Mouse (Mus musculus) brain, embryonic 18.5 days (tissue): ENCODE measurements at regions not wholly inside any gene's neighbourhood (a gene's known extent, or its start where the extent isn't known, plus 50 kb on each side); places are given as distances from the start of the nearest gene placed in this dataset.

Source experiments
- DNase-seq: peaks from one replicate; pipeline ENCODE4 v3.0.0-alpha.2; 2012; ENCODE audit warnings: low read depth, low spot score

- DNase-seq = no peak
Measured at GRCm38 (mm10) chr4:89451741-89452140, 140.9 kb upstream of the Cdkn2b start.

GRCm38 (mm10) chr4:89446765-89447487 lies 136.1 kb upstream of the Cdkn2b start:
- no peak for DNase-seq

- no peak for DNase-seq
Measured at GRCm38 (mm10) chr4:89446156-89446716, 135.4 kb upstream of the Cdkn2b start.

DNA sequence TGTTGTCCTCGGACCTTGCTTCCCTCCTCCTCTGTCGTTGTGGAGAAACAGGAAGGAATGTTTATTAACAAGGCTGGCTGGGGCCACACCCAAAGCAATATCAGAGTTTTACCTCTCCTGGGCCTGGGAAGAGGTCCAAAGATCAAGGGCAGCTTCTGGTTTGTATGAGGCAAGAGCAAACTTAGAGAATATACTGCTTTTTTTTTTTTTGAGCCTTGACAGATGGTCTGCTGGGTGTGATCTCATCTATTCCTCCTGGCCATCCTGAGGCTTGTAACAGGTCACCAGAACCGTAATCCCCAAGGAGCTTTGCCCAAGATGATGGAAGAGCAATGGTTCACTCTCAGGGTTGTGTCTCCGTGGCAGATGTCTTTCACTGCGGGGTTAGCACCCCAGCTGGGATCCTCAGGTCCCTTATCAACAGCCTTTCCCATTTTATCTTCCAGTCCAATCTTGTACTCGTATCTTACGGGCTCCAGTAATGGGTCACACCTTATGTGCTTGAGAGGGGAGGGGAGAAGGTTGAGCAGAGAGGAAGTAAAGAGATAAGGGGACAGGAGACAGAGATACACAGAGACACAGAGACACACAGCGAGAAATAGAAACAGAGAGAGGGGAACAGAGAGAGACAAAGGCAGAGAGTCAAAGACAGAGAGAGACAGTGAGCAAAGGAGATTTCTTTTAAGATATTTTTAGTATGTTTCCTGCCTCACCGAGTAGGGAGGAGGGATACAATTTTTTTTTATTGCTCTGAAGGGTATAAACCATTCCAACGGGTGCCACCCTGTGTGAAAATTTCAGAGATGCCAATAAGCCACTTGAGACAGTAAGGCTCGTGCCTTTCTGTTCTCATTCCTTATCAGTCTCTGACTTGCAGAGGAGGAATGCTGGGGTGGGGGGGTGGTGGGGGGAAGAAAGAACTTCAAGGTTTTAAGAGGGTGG lies 134.6 kb upstream of the Cdkn2b start:
- no peak for DNase-seq

DNA sequence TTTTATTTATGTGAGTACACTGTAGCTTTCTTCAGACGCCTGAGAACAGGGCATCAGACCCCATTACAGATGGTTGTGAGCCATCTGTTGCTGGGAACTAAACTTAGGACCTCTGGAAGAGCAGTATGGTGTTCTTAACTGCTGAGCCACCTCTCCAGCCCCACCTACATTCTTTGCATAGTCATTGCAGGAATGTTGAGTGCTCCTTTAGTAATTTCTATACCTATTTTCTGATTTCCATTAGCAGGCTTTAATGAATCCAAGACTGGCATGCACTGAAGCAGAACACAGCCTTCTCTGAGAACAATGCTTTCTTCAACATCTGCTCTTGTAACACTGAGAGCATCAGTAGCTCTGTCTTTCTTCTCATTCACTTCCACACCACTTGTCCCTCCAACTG lies 131.7 kb upstream of the Cdkn2b start:
- DNase-seq = no peak

DNA sequence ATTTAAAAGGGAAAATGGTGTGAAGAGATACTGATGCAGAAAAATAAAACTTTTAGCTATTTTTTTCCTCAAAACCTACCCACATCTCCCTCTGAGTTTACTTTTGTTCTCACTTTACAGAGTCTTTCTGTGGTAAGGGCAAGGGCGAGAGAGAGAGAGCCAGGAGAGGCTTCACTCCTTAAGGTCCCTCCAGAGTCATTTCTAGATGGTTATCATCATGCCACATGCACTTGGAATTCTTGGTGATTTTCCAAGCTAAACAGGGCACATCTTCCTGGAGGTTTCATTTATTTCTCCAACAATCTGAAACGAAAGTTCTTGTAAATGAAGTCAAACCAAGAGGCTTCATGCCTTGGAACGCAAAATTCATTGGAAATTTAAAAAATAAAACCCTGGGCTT lies 130.0 kb upstream of the Cdkn2b start:
- DNase-seq = no peak

DNA sequence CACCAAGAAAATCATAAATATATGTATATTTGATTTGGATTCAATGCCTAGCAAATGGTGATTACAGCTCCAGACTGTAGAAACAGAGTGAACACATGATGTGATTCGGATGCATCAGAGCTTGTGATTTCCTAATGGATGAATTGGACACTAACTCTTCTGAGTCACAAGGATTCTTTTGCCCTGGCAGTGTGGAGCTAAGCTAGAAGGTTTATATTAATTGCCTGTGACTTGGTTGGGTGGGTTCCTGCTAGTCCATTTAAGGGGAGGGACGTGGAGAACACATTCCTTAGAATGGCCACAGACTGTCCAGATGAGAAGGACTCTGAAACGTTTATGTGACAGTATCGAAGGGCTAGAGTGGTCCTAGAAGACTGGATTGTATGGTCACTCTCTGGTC lies 129.5 kb upstream of the Cdkn2b start:
- DNase-seq = no peak

DNA sequence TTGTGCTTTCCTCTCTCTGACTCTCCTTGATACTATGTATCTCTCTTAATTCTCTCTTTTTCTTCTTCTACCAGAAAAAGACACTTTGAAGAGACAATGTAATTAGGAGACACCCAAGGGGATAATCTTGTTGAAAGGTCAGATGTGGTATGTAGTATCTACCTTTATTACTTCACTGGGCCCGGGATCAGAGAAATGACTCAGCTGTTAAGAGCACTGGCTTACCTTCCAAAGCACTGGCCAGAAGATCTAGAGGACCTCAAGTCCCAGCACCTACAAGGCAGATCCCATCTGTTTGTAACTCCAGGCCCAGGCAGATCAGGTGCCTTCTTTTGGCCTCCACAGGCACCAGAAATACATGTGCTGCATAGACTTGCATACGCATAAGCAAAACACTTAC lies 127.8 kb upstream of the Cdkn2b start:
- no peak for DNase-seq

DNA sequence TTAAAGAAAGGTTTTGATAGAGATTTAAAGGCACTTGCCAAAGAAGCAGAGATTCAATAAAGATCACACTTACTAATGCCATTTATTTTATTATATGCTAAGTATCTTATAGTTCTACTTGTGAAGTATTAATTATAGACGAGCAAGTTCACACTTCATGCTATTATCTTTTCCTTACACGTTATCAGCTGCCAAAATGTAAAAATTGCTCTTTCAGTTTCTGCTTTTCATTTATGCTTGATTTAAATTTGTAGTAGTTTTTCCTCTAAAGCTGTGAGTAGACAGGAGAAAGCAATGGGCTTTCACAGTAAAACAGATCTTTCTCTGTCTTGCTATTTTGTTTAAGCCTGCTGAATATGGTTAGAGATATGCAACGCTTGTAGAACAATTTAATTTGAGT lies 125.9 kb upstream of the Cdkn2b start:
- no peak for DNase-seq

DNA sequence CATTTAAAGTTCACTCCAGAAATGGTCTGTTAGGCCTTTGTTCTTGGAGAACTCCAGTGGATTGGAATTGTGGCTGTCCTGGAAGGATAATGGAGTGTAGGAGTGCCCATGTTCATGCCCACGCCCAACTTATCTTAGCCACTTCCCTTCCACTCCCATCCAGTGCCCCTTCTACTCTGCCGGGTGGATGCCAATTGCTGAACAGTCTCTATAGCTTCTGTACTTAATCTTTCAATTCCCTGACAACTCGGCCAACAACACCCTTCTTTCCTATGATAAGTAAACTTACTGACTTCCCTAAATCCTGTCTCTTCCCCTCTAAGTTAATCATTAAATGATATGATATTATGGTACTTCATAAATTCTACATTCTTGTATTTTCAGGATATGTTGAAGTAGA lies 123.3 kb upstream of the Cdkn2b start:
- DNase-seq = no peak

GRCm38 (mm10) chr4:89433528-89433927 lies 122.7 kb upstream of the Cdkn2b start:
- no peak for DNase-seq

DNA sequence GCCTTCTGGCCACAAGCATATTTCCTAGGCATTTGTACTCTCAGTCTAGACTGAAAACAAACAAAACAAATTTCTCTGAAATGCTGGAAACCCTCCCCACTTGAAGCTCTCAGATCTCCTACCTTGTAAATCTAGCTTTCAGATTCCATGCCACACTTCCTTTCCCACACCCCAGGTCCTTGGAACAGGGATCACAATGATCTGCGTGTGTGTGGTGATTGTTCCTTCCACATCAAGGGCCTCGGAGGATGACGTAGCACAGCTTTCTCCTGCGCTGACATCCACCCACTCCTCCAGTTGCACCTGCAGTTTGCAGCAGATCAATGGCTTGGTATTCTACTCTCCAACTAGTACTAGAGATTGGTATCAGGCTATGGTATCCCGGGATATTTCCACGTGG lies 120.7 kb upstream of the Cdkn2b start:
- DNase-seq = no peak

- DNase-seq = no peak
Measured at GRCm38 (mm10) chr4:89428465-89428864, 117.6 kb upstream of the Cdkn2b start.

- no peak for DNase-seq
Measured at GRCm38 (mm10) chr4:89427345-89428293, 116.8 kb upstream of the Cdkn2b start.

- DNase-seq = no peak
Measured at GRCm38 (mm10) chr4:89425916-89426315, 115.1 kb upstream of the Cdkn2b start.

GRCm38 (mm10) chr4:89421694-89422354 lies 111.0 kb upstream of the Cdkn2b start:
- no peak for DNase-seq

GRCm38 (mm10) chr4:89420868-89421267 lies 110.0 kb upstream of the Cdkn2b start:
- no peak for DNase-seq

DNA sequence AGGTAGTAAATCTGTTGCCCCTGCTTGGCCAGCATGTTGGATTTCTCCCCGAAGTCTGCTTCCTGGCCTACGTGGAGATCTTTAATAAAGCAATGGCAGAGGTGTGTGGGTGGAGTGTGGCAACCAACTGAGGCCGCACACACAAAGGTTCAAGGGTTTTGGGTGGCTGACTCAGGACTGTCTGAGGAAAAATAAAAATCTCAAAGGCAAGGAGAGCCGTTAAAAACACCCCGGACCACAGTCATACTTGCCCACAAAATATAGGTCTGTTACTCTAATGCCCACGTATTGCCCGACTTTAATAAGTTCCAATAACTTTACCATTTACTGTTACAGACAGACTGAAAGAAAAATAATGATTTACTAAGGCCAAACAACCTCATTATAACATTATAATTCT lies 108.7 kb upstream of the Cdkn2b start:
- DNase-seq = no peak

- no peak for DNase-seq
Measured at GRCm38 (mm10) chr4:89405624-89406167, 94.9 kb upstream of the Cdkn2b start.

DNA sequence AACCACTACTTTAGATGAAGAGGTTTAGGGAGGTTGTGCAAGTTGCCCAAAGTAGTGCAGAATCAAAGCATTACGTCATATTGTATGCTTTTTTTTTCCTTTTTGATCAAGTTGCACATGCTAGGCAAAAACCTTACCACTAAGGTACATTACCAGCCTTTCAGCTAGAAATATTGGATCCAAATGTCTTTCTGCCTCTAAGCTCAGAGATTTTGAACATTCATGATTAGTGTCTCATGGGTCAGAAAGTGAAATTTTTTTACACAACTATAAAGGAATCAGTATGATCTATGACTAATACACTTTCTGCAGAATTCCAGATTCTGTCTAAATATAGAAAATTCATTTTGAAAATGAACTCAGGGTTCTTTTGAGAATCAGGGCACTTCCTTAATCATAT lies 92.3 kb upstream of the Cdkn2b start:
- DNase-seq = no peak

DNA sequence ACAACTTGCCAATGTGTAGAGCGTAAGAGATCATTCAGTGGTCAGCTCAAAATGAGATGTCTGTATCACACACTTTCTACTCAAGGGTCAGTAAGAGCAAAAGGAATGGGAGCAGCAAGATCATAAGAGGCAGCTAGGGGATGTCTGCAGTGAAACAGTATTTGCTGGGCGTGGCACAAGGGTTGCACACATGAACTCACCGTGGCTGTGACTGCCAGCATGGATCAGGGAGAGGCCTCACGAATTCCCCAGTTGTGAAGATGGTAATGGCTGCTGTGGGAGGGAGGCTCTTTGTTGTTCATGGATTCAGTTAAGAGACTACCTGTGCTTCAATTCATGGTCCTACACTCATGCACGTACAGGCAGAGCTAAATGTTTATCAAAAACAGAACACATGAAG lies 91.5 kb upstream of the Cdkn2b start:
- no peak for DNase-seq
